Mouse (Mus musculus): ENCODE data around the gene Map9. TPM values are rescaled to one million over a fixed set of nuclear protein-coding genes. Genes with fewer than 3 reads are reported as not detected.

Map9 gene
- polyA plus RNA-seq, 1 experiment from 2014 or later = 15.3 TPM

DNA sequence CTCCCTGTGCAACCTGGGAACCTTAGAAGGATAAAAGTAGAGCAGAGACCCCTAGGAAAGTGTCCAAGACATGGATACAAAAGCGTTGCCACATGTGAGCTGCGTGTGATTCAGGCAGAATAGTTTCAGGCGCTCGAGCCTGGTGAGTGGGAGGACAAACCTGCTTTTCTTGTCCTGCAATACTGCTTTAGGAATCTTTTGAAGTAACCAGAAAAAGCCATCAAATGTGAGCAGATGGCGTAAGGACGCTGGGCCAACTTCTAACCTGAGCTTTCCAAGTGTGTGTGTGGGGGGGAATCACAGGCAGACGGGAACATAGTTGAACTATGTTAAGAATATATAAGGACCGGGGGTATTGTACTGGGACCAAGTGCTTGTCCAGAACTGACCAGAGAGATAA, 6.7 kb downstream of the Map9 start:
- Histone ChIP-seq H3K4me1 (no peaks in the 10 kb centered on the region), H3K27me3 (replicated peaks) (no peaks in the 10 kb centered on the region), H3K9me3 (no peaks in the 10 kb centered on the region), H3K9ac (no peak overlapping the region), H3K4me2 (replicated peaks) (no peak overlapping the region), H3K27ac (no peak overlapping the region), H3K36me3 (peaks cover 8% of the 10 kb centered on the region; the same call in 1 of the 2 replicates), H3K4me3 (no peak overlapping the region)
- no peak for ATAC-seq (ENCODE audit: low FRiP score, low read depth)
- WGBS = 89% methylated on average over 8 of the region's 8 CpGs

- H3K9me3 ChIP-seq = no peaks in the 10 kb centered on the region
- H3K36me3 ChIP-seq = peaks cover 11% of the 10 kb centered on the region; the same call in 1 of the 2 replicates
- no peak overlapping the region for H3K4me3 ChIP-seq
- no peaks in the 10 kb centered on the region for H3K4me1 ChIP-seq
- no peak overlapping the region for H3K4me2 ChIP-seq (replicated peaks)
- H3K27ac ChIP-seq = no peak overlapping the region
- H3K9ac ChIP-seq = no peak overlapping the region
- H3K27me3 ChIP-seq (replicated peaks) = no peaks in the 10 kb centered on the region
- WGBS = 49% methylated on average over 4 of the region's 4 CpGs
- no peak; the same call in 1 of the 2 replicates for ATAC-seq (ENCODE audit: low FRiP score, low read depth)
These were observed 7.1 kb downstream of the Map9 start for GRCm38 (mm10) chr3:82364988-82365387.

DNA sequence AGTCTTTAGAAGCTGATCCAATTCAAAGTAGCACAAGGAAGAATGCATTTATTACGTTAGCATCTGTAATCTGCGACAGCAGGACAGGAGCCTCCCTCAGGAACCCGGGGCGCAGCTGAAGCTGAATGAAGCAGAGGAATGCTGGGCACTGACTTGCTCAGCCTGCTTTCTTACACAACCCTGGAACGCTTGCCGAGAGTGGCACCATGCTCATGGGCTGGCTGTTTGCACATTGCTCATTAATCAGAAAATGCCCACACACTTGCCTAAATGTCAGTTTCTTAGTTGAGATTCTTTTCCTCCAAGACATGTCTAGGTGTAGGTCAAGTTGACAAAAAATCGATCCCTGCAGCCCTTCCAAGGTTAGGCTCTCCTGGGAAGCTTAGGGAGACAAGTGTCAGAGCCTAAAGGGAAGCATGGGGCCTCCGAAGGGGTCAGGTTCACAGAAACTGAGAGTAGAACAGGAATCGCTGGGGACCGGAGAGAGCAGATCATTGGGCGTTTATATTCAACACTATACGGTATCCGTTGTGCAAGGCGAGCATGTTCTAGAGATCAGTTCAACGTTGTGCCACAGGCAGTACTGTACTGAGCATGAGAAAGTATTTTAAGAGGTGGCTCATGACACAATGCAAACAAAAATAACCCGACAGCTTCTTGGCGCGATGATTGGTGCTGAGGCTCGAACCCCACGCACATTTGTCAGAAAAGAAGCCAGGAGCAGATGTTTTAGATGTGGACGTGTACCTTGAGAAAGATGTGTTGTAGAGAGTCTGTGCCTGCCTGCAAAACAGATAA, 11.4 kb downstream of the Map9 start:
- Histone ChIP-seq H3K4me3 (no peak overlapping the region), H3K9ac (no peak overlapping the region), H3K36me3 (peaks cover 27% of the 10 kb centered on the region), H3K4me2 (replicated peaks) (no peak overlapping the region), H3K27ac (no peak overlapping the region), H3K27me3 (replicated peaks) (no peaks in the 10 kb centered on the region), H3K9me3 (no peaks in the 10 kb centered on the region), H3K4me1 (no peaks in the 10 kb centered on the region)
- ATAC-seq (ENCODE audit: low FRiP score, low read depth) = no peak
- WGBS = 88% methylated on average over 21 of the region's 21 CpGs

DNA sequence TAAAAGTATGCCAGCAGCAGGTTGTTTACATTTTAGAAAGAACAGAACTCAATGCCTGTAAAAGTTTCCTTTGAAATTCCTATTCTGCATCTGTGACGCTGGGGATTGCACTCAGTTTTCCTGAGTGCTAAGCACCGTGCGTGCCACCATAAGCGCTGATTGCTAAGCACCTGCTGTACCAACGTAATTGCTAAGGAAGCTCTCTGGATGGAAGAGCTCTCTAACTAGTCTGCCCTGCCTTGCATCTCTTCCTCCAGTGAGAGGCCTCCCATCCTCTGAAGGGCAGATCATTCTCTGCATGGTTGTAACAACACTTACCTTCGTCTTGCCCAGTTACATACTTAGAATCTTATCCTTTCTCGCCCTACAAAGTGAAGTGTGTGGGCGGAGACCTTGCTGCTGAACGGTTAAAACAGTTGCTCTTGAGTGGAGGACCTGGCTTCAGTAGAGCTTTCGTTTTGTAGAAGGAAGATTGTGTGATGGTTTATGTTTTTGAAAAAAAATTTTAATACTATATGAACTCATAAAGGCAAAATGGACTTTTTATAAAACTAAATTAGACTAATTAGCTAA, 12.7 kb downstream of the Map9 start:
- H3K27me3 ChIP-seq (replicated peaks) = no peaks in the 10 kb centered on the region
- H3K9me3 ChIP-seq = no peaks in the 10 kb centered on the region
- WGBS = 90% methylated on average over 10 of the region's 10 CpGs
- H3K36me3 ChIP-seq = peaks cover 32% of the 10 kb centered on the region
- no peak overlapping the region for H3K4me3 ChIP-seq
- H3K27ac ChIP-seq = no peak overlapping the region
- H3K9ac ChIP-seq = no peak overlapping the region
- H3K4me2 ChIP-seq (replicated peaks) = no peak overlapping the region
- no peak for ATAC-seq (ENCODE audit: low FRiP score, low read depth)
- no peaks in the 10 kb centered on the region for H3K4me1 ChIP-seq

DNA sequence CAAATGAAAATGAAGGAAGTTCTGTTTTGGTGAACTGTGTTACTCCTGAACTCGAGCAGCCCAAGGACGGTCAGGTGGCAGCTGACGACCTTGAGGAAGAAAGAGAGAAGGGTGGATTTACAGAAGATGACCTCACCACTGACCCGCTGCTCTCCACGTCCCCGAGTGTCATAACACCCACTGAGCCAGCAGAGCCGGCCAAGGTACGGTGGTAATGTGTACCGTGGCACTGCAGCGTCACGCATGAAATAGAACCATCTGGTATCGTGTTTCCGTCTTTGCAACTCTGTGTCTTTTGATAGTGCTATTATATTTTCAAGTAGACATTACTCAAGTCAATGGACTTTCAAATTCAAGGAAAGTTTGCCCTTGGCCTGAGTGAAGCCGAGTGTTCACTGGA, 19.1 kb downstream of the Map9 start:
- WGBS = 79% methylated on average over 14 of the region's 14 CpGs
- H3K36me3 ChIP-seq = peaks cover 54% of the 10 kb centered on the region

GRCm38 (mm10) chr3:82382325-82382724, 24.5 kb downstream of the Map9 start:
- Histone ChIP-seq H3K4me1 (no peaks in the 10 kb centered on the region), H3K27me3 (replicated peaks) (no peaks in the 10 kb centered on the region), H3K4me2 (replicated peaks) (no peak overlapping the region), H3K4me3 (no peak overlapping the region), H3K9me3 (no peaks in the 10 kb centered on the region), H3K27ac (no peak overlapping the region), H3K9ac (no peak overlapping the region), H3K36me3 (peaks cover 56% of the 10 kb centered on the region)
- ATAC-seq (ENCODE audit: low FRiP score, low read depth) = no peak
- WGBS = 83% methylated on average over 11 of the region's 11 CpGs

More for the DNA sequence above, 19.1 kb downstream of the Map9 start:
- Histone ChIP-seq H3K4me2 (replicated peaks) (no peak overlapping the region), H3K9me3 (no peaks in the 10 kb centered on the region), H3K4me3 (no peak overlapping the region), H3K27me3 (replicated peaks) (no peaks in the 10 kb centered on the region), H3K9ac (no peak overlapping the region), H3K4me1 (no peaks in the 10 kb centered on the region), H3K27ac (no peak overlapping the region)
- ATAC-seq (ENCODE audit: low FRiP score, low read depth) = no peak

GRCm38 (mm10) chr3:82385091-82385490, 27.2 kb downstream of the Map9 start:
- Histone ChIP-seq H3K4me1 (no peaks in the 10 kb centered on the region), H3K27ac (no peak overlapping the region), H3K36me3 (peaks cover 45% of the 10 kb centered on the region), H3K9me3 (no peaks in the 10 kb centered on the region), H3K9ac (no peak overlapping the region), H3K27me3 (replicated peaks) (no peaks in the 10 kb centered on the region), H3K4me2 (replicated peaks) (no peak overlapping the region), H3K4me3 (no peak overlapping the region)
- WGBS = 84% methylated on average over 8 of the region's 8 CpGs
- ATAC-seq (ENCODE audit: low FRiP score, low read depth) = no peak

DNA sequence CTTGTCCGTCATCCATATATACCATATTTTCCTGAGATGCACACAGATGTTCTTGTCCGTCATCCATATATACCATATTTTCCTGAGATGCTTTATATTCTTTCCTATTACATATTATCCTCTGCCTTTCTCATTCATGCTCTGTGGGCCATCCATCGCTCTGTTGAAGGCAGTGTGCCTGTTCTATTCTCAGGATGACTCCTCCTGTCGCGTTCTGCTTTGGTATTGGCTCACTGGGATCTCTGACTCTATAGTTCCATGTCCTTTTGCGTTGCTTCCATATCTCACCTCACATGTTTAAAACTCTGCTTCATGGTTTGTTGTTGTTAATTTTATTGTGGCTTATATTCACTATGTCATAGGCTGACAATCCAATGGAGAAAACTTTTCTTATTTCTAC, 48.0 kb downstream of the Map9 start:
- Histone ChIP-seq H3K36me3 (no peaks in the 10 kb centered on the region), H3K9ac (no peak overlapping the region), H3K4me3 (no peak overlapping the region), H3K4me2 (replicated peaks) (no peak overlapping the region), H3K27me3 (replicated peaks) (no peaks in the 10 kb centered on the region), H3K27ac (no peak overlapping the region), H3K4me1 (no peaks in the 10 kb centered on the region), H3K9me3 (no peaks in the 10 kb centered on the region)
- WGBS = 90% methylated on average over 6 of the region's 6 CpGs
- ATAC-seq (ENCODE audit: low FRiP score, low read depth) = no peak

- no peak overlapping the region for H3K9ac ChIP-seq
- no peak overlapping the region for H3K4me2 ChIP-seq (replicated peaks)
- H3K27ac ChIP-seq = no peak overlapping the region
- no peaks in the 10 kb centered on the region for H3K27me3 ChIP-seq (replicated peaks)
- H3K9me3 ChIP-seq = no peaks in the 10 kb centered on the region
- ATAC-seq (ENCODE audit: low FRiP score, low read depth) = no peak
- WGBS = 84% methylated on average over 3 of the region's 3 CpGs
- H3K4me3 ChIP-seq = no peak overlapping the region
- no peaks in the 10 kb centered on the region for H3K36me3 ChIP-seq
- H3K4me1 ChIP-seq = no peaks in the 10 kb centered on the region
These were observed 48.5 kb downstream of the Map9 start for GRCm38 (mm10) chr3:82406336-82406735.

DNA sequence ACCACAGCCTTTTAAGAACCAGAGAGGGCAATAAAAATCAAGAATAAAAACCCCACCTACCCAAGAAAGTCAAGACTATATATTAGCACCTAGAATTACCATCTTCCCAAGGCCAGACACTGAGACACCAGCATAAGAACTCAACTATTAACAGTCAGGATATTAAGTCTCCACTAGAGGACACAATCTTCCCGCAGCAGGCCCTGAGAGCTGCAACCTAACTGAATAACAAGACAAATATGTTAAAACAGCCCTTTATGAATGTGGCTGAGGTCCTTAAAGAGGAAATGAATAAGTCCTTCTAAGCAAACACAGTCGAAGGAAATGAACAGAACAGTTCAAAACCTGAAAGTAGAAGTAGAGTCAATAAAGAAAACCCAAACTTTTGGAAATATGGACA, 49.6 kb downstream of the Map9 start:
- H3K4me3 ChIP-seq = no peak overlapping the region
- H3K9ac ChIP-seq = no peak overlapping the region
- H3K27me3 ChIP-seq (replicated peaks) = no peaks in the 10 kb centered on the region
- H3K9me3 ChIP-seq = no peaks in the 10 kb centered on the region
- H3K4me1 ChIP-seq = no peaks in the 10 kb centered on the region
- no peak overlapping the region for H3K27ac ChIP-seq
- ATAC-seq (ENCODE audit: low FRiP score, low read depth) = no peak
- WGBS = 67% methylated on average over 2 of the region's 2 CpGs
- no peaks in the 10 kb centered on the region for H3K36me3 ChIP-seq
- no peak overlapping the region for H3K4me2 ChIP-seq (replicated peaks)

GRCm38 (mm10) chr3:82412397-82412796, 54.6 kb downstream of the Map9 start:
- Histone ChIP-seq H3K4me1 (no peaks in the 10 kb centered on the region), H3K4me3 (no peak overlapping the region), H3K9ac (no peak overlapping the region), H3K4me2 (replicated peaks) (no peak overlapping the region), H3K9me3 (no peaks in the 10 kb centered on the region), H3K27me3 (replicated peaks) (no peaks in the 10 kb centered on the region), H3K36me3 (no peaks in the 10 kb centered on the region), H3K27ac (no peak overlapping the region)
- ATAC-seq (ENCODE audit: low FRiP score, low read depth) = no peak

DNA sequence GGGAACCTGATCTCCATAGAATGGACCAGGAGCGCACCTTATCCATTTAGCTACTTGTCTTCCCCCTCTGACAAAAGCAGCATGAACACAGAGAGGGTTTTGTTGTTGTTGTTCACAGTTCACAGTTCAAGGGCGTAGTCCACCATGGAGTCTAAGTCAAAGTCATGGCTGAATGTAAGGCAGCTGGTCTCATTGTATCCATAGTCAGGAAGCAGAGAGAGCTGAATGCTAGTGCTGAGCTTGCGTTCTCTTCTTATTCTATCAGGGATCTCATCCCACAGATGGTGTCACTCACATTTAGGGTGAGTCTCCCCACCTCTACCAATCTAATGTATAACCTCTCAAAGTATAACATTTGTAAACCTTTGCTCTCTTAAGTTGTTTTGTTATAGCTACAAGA, 60.1 kb downstream of the Map9 start:
- no peaks in the 10 kb centered on the region for H3K27me3 ChIP-seq (replicated peaks)
- H3K27ac ChIP-seq = no peak overlapping the region
- no peaks in the 10 kb centered on the region for H3K36me3 ChIP-seq
- H3K4me1 ChIP-seq = no peaks in the 10 kb centered on the region
- no peak overlapping the region for H3K4me2 ChIP-seq (replicated peaks)
- H3K9ac ChIP-seq = no peak overlapping the region
- H3K9me3 ChIP-seq = no peaks in the 10 kb centered on the region
- no peak overlapping the region for H3K4me3 ChIP-seq
- 86% methylated on average over 3 of the region's 3 CpGs for WGBS
- ATAC-seq (ENCODE audit: low FRiP score, low read depth) = no peak

GRCm38 (mm10) chr3:82435351-82435750, 77.5 kb downstream of the Map9 start:
- Histone ChIP-seq H3K27ac (no peak overlapping the region), H3K9me3 (no peaks in the 10 kb centered on the region), H3K36me3 (no peaks in the 10 kb centered on the region), H3K27me3 (replicated peaks) (no peaks in the 10 kb centered on the region), H3K4me2 (replicated peaks) (no peak overlapping the region), H3K4me3 (no peak overlapping the region), H3K9ac (no peak overlapping the region), H3K4me1 (no peaks in the 10 kb centered on the region)
- no peak for ATAC-seq (ENCODE audit: low FRiP score, low read depth)
- 90% methylated on average over 8 of the region's 8 CpGs for WGBS

Measured in neural tube, embryonic 12.5 days (tissue).